Mouse (Mus musculus) embryo, embryonic 10.5 days (tissue): ENCODE data around the gene 4930518I15Rik.
A peak's percentile ranks its signal among the peaks of the same experiment; 100 is the strongest.
"Not testable (repeated sequence)": the region's sequence is repeated elsewhere in the genome, so short reads cannot be mapped to it uniquely, and the experiment has no call there.

Experiments used
- DNase-seq: peaks from one replicate; pipeline ENCODE4 v3.0.0-alpha.2; 2015; ENCODE audit warnings: low spot score

4930518I15Rik gene

GRCm38 (mm10) chr2:156843331-156843730 is 14.4 kb downstream of the 4930518I15Rik start:
- no peak for DNase-seq

- peak; percentile 56 for DNase-seq
These were observed 15.0 kb downstream of the 4930518I15Rik start for GRCm38 (mm10) chr2:156842711-156843110.

- DNase-seq, result peak; percentile 58
These were observed 15.7 kb downstream of the 4930518I15Rik start for GRCm38 (mm10) chr2:156841841-156842706.

DNA sequence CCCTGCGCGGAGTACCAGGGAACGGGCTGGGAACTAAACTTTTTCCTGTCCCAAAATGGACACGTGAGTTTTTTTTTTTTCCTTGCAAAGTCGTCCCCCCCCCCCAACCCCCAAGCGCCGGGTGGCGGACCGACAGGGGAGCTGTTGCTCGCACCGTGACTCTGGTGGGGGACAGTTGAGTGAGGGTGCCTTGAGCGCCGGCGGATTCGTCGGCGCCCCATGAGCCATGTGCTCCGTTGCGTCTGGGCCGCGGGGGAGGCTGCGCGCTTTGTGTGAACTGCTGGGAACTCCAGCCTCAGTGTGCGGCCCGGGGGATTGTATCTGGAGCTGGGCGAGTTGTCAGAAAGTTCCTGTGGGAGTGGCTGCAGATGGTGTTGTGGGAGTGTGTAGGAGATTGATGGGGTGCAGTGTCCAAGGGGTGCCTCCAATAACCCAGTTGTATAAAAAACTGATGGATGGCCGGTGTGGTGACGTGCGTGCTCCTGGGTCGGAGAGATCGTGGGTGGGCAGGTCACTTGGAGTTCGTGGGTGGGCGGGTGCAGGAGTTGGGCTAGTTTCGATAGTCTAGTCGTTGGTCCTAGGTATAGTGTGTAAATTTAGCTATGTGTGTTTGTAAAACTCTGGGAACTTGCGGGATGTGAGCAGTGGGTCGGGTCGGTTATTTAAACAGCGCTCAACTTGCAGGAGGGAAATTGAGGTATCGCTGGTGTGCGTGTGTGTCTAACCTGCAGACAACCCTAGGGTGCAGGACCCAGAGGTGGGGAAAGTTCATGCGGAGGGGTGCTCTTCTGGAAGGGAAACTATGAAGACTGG is 16.5 kb downstream of the 4930518I15Rik start:
- peak; percentile 77 for DNase-seq

DNA sequence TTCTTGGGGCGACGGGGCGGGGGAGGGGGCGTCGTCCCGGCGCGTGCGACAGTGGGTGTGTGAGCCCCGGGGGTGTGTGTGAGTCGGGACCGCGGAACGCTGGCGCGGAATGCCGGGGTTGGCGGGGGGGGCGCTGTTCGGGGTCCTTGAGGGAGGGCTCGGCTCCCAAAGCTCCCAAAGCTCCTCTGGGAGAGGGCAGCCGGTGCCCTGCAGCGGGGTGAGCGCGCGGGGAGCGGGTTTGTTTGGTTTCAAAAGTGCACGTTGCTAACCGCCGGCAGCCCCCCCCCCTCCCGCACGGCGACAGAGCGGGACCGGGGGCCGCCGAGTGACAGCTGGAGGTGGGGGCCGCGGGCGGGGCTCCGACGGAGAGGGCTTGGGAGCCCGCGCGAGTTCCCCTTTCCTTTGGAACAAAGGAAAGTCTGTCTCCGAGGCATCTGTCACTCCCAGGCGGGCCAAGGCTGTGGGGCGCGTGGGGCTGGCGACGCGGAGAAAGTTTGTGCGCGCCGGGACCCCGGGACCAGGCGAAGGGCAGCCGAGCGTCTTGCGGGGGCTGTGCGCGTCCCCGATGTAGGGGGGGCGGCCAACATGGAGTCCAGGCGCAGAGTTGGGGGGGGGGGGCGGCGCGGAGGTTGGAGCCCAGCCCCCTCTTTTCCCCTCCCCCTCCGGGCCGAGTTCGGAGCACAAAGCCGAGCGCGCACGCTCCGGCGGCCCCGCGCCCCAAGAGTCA is 17.3 kb downstream of the 4930518I15Rik start:
- peak; percentile 77 for DNase-seq

GRCm38 (mm10) chr2:156839319-156840191 is 18.2 kb downstream of the 4930518I15Rik start, which contains the start of gene Tgif2:
Gene Tgif2 (plus strand): TSS chr2:156840007.
- peak; percentile 97 for DNase-seq

DNA sequence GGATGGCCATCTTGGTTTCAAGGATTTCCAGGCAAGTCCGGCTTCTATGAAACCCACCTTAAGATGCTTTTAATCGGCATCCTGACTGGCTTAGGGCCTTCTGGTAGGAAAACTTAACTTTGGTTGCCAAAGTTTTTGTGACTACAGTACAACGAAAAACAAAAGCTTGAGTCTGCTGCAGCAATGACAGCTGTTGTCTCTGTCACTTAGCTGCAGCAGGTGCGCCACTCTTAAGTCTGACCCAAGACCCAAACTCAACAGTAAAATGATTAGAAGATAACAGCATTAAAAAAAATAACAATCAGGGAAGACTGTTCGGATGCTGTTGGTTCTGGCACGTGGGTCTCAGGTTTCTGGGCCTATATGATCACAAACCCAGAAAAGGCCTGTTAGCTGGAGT is 18.9 kb downstream of the 4930518I15Rik start:
- no peak for DNase-seq

- no peak for DNase-seq
These were observed 23.4 kb downstream of the 4930518I15Rik start for GRCm38 (mm10) chr2:156834336-156834735.

GRCm38 (mm10) chr2:156825128-156825527 is 32.6 kb downstream of the 4930518I15Rik start:
- not testable (repeated sequence) for DNase-seq

- no peak for DNase-seq
These were observed 41.6 kb downstream of the 4930518I15Rik start for GRCm38 (mm10) chr2:156816116-156816515.

DNA sequence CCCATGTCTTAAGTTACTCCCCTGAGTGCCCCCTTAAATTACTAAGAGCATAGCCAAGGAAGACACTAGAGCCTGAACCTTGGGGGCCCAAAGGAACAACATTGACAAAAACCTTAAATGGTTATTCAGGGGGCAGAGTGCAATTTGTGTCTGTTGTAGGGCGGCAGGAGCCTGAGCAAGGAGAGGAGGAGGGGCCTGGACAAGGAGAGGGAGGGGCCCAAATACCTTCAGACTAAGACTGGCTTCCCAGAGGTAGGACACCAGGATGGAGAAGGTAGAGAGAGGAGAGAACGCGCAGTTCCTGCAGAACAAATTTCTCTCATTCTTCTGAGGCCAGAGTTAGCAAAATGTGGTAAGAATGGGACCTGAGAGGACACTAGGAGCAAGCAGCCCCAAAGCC is 42.3 kb downstream of the 4930518I15Rik start:
- DNase-seq, result no peak

DNA sequence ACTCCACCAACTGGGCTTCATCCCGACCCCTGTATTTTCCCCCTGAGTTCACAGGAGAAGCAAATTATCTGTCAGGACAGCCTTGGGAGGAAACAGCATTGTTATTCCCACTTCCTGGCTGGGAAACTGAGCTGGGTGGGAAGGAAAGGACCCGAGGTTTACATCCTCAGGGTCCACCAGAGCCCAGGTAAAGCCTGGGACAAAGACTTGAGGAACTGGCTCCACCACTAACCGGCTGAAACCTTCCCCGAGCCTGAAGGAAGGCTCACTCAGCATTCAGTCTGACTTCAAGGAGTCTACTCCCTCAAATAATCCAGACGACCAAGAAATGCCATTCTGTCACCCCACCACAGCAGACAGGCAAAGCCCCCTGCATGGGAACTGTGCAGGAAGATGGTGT is 42.9 kb downstream of the 4930518I15Rik start:
- peak; percentile 11 for DNase-seq

GRCm38 (mm10) chr2:156814344-156814801 is 43.4 kb downstream of the 4930518I15Rik start:
- DNase-seq, result peak; percentile 59

DNA sequence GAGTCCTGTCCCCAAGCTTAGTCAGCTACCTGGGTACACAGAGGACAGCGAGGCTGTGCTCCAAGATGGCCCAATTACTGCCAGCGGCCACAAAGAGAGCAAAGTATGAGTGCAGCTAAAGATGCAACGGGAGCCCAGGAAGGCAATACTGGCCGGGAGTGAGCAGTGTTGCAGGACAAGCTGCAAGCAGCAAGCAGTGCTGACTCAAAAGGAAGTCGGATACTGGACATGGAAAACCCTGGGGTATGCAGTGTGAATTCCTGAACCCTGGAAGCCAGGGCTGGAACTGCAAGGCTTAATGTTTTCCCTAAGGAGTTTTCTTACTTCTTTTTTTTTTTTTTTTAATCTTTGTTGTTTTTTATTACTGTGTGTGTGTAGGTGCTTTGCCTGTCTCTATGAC is 46.2 kb downstream of the 4930518I15Rik start:
- no peak for DNase-seq

DNA sequence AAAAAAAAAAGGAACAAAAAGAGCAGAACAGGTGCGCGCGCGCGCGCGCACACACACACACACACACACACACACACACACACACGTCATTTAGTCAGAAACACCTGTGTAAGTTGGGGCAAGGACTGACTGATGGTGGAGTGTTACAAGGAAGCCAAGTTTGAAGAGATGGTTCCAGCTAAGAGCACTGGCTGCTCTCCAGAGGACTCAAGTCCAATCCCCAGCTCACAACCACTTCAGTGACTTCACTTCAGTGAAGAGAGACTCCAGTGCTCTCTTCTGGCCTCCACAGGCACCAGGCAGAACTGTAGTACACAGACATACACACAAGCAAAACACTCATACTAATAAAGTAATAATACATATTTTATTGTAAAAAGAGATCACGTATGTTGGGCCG is 47.0 kb downstream of the 4930518I15Rik start:
- no peak for DNase-seq

GRCm38 (mm10) chr2:156809579-156809978 is 48.2 kb downstream of the 4930518I15Rik start:
- DNase-seq, result peak; percentile 91

DNA sequence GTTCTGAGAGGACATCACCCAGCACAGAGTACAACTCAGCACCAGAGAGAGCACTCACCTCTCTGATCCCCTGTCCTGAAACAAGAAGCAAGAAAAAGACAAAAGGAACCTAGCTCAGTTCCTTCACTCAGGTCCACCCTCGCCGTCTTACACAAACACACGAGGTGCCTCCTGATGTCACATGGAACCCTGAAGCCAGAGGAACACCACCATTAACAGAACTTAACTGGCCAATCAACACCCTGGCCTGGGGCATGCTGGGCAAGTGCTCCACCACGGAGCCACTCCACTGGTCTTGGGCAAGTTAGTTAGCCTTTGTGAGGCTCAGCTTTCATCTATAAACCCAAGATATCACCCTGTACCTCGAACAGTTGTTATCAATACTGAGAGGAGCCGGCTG is 50.9 kb downstream of the 4930518I15Rik start:
- no peak for DNase-seq
